Mouse (Mus musculus): Measurements from ENCODE around the gene RPS10-NUDT3. TPM values are rescaled to one million over a fixed set of nuclear protein-coding genes. Genes with fewer than 3 reads are reported as not detected.
A peak's percentile ranks its signal among the peaks of the same experiment; 100 is the strongest.
"Not testable (repeated sequence)": the region's sequence is repeated elsewhere in the genome, so short reads cannot be mapped to it uniquely, and the experiment has no call there.

Gene RPS10-NUDT3
- polyA plus RNA-seq, 1 experiment = not detected

DNA sequence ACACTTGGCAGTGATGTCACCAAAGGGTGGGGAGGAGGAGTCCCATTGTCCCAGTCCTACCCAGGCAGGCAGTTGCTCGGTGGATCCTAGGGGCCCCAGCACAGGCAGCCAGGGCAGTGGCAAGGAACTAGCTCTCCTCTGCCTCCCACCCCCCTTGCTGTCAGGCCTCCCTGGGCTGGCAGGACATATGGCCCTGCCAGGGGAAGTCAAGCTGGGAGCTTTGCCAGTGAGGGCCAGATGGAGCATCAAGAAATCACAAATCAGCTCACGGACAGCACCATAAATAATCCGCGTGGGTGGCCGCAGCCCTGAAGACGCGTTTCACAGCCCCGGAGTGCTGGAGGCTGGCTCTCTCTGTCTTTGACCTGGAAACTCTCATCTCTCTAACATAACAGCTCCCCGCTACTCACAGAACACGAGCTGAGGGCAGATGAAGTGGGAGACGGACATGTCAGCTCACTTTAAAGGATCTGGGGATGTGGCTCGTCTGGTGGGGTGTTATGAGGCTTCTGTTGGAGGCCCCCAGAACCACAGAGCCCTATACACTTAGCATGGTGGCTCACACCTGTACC is 7.6 kb upstream of the RPS10-NUDT3 start:
- H3K27me3 ChIP-seq (ENCODE audit: control insufficient read depth, insufficient read depth, low read length) = no peaks in the 10 kb centered on the region
- H3K36me3 ChIP-seq (ENCODE audit: control insufficient read depth, insufficient read depth, low read length) = no peaks in the 10 kb centered on the region
- H3K4me3 ChIP-seq (ENCODE audit: control insufficient read depth, low read depth, low read length) = no peak overlapping the region
- no peak overlapping the region for H3K27ac ChIP-seq (ENCODE audit: control insufficient read depth, insufficient read depth, low read depth, low read length)
- peaks cover 4% of the 10 kb centered on the region for H3K4me1 ChIP-seq (ENCODE audit: control insufficient read depth, insufficient read depth, low read length)
- TF ChIP-seq CTCF (IDR thresholded peaks at IDR 0.05; ENCODE audit: control insufficient read depth, insufficient read depth, insufficient replicate concordance, low read depth, low read length) = no peak
- TF ChIP-seq POLR2A (IDR thresholded peaks at IDR 0.05; ENCODE audit: control insufficient read depth, low read depth, low read length) = no peak

DNA sequence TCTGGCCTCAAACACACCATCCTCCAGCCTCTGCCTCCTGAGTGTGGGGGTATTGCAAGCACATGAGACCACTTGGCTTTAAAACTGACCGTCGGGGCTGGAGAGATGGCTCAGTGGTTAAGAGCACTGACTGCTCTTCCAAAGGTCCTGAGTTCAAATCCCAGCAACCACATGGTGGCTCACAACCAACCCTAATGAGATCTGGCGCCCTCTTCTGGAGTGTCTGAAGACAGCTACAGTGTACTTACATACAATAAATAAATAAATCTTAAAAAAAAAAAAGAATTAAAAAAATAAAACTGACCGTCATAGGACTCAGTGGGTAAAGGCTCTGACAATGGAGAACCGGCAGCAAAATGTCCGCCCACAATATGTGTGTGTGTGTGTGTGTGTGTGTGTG is 4.8 kb upstream of the RPS10-NUDT3 start:
- H3K27ac ChIP-seq (ENCODE audit: control insufficient read depth, insufficient read depth, low read depth, low read length); H3K27me3 ChIP-seq (ENCODE audit: control insufficient read depth, insufficient read depth, low read length); H3K4me3 ChIP-seq (ENCODE audit: control insufficient read depth, low read depth, low read length); H3K36me3 ChIP-seq (ENCODE audit: control insufficient read depth, insufficient read depth, low read length); H3K4me1 ChIP-seq (ENCODE audit: control insufficient read depth, insufficient read depth, low read length): not testable (repeated sequence)

DNA sequence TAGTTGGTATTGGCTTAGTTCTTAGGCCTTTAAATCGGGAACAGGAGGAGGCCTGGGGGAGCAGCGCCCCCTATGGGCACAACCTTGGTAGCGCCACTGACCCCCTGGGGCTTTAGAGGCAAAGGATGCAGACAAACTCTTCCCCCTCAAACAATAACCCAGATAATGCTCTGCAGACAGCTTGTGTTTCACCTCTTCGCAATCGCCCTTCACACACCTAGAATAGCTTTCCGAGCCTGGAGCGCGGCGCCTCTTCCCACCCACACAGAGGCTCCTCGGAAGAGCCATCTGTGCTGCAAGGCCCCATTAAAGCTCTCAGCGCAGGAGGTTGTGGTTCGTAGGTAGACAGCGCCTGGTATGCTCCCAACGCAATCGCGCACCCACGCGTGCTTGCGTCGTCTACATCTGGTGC is 3.9 kb upstream of the RPS10-NUDT3 start:
- Histone ChIP-seq H3K27ac (ENCODE audit: control insufficient read depth, insufficient read depth, low read depth, low read length) (no peak overlapping the region), H3K36me3 (ENCODE audit: control insufficient read depth, insufficient read depth, low read length) (no peaks in the 10 kb centered on the region), H3K4me1 (ENCODE audit: control insufficient read depth, insufficient read depth, low read length) (peaks cover 9% of the 10 kb centered on the region), H3K4me3 (ENCODE audit: control insufficient read depth, low read depth, low read length) (peak overlapping the region; percentile 14), H3K27me3 (ENCODE audit: control insufficient read depth, insufficient read depth, low read length) (no peaks in the 10 kb centered on the region)
- TF ChIP-seq POLR2A (IDR thresholded peaks at IDR 0.05; ENCODE audit: control insufficient read depth, low read depth, low read length) = no peak
- peak; percentile 90 for TF ChIP-seq CTCF (IDR thresholded peaks at IDR 0.05; ENCODE audit: control insufficient read depth, insufficient read depth, insufficient replicate concordance, low read depth, low read length)

DNA sequence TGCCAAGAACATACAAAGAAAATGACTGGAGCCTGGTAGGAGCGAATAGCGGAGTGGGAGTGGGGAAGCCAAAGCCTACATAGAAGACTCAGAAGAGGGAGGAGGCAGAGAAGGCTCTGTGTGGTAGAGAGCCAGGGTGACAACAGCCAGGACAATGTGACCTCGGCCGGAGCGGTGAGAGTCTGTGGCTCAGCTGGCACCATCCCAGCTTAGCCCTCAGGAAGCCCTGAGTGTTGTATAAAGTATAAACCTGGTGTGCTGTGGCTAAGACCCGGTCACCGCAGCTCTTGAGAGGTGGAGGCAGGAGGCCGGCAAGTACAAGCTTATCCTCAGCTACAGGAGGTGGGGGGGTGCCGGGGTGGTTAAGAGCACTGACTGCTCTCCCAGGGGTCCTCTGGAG is 2.3 kb upstream of the RPS10-NUDT3 start:
- Histone ChIP-seq H3K4me1 (ENCODE audit: control insufficient read depth, insufficient read depth, low read length) (peaks cover 9% of the 10 kb centered on the region), H3K36me3 (ENCODE audit: control insufficient read depth, insufficient read depth, low read length) (no peaks in the 10 kb centered on the region), H3K4me3 (ENCODE audit: control insufficient read depth, low read depth, low read length) (no peak overlapping the region), H3K27ac (ENCODE audit: control insufficient read depth, insufficient read depth, low read depth, low read length) (no peak overlapping the region; the same call in 1 of the 2 replicates), H3K27me3 (ENCODE audit: control insufficient read depth, insufficient read depth, low read length) (no peaks in the 10 kb centered on the region)
- no peak for TF ChIP-seq POLR2A (IDR thresholded peaks at IDR 0.05; ENCODE audit: control insufficient read depth, low read depth, low read length)
- no peak for TF ChIP-seq CTCF (IDR thresholded peaks at IDR 0.05; ENCODE audit: control insufficient read depth, insufficient read depth, insufficient replicate concordance, low read depth, low read length)

DNA sequence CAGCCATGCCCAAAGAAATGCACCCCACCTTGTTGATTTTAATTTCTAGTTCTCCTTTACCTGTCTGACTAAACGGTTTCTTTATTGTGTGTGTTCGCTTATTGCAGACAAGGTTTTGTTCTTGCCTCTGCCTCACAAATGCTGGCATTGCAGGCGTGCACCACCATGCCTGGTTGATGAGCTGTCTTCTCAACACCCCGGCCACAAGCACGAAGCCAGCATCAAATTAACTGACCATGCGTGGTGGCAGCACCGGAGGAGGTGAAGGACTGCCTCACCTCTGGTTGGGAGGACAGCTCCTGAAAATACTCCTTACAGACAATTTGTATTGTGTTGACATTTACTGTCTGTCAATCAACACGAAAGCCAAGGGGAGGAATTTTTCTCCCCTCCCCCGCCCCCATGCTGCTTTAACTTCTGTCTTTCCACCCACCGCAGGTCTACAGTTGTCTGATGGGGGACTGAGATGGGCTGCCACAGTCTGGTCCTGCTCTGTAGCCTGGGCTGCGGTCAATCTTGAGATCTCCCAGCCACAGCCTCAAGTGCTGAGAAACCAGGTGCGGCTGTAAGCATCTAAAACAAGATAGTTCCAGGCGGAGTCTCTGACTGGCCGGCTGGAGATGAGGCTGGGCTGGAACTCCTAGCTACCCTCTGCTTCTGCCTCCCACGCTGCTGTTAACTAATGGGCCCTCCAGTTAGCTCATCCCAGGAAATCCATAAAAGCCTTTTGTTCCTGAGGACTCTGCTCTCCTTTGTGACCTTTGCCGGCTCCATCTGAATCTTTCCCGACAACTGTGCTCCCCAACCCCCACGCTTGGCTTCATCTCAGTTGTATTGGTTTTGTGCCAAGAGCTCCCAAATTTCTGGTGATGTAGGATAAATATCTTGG is 1.4 kb upstream of the RPS10-NUDT3 start, which contains the start of gene Rps10:
Gene Rps10, minus strand, starts transcription at position 538 of the 889 bp plus-strand sequence.
- TF ChIP-seq POLR2A (IDR thresholded peaks at IDR 0.05; ENCODE audit: control insufficient read depth, low read depth, low read length) = 0 out of 2 replicates have a peak, but pooled peaks have one; percentile 10
- no peak for TF ChIP-seq CTCF (IDR thresholded peaks at IDR 0.05; ENCODE audit: control insufficient read depth, insufficient read depth, insufficient replicate concordance, low read depth, low read length)
- H3K27me3 ChIP-seq (ENCODE audit: control insufficient read depth, insufficient read depth, low read length) = no peaks in the 10 kb centered on the region
- H3K4me3 ChIP-seq (ENCODE audit: control insufficient read depth, low read depth, low read length) = no peak within 1 kb of the TSS
- H3K4me1 ChIP-seq (ENCODE audit: control insufficient read depth, insufficient read depth, low read length) = peaks cover 9% of the 10 kb centered on the region
- H3K27ac ChIP-seq (ENCODE audit: control insufficient read depth, insufficient read depth, low read depth, low read length) = peak within 1 kb of the TSS; percentile 7; the same call in 1 of the 2 replicates
- H3K36me3 ChIP-seq (ENCODE audit: control insufficient read depth, insufficient read depth, low read length) = no peaks in the 10 kb centered on the region; the same call in 1 of the 2 replicates

DNA sequence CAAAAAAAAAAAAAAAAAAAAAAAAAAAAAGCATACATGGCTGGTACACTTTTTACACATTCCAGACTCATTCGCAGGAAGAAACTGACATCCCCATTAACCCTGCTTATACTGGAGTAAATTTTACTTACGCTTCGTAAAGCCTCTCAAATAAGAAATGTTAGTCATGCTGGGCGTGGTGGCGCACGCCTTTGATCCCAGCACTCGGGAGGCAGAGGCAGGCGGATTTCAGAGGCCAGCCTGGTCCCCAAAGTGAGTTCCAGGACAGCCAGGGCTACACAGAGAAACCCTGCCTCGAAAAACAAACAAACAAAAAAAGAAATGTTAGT is 517 bp upstream of the RPS10-NUDT3 start:
- H3K27ac ChIP-seq (ENCODE audit: control insufficient read depth, insufficient read depth, low read depth, low read length); H3K36me3 ChIP-seq (ENCODE audit: control insufficient read depth, insufficient read depth, low read length); H3K4me3 ChIP-seq (ENCODE audit: control insufficient read depth, low read depth, low read length); H3K4me1 ChIP-seq (ENCODE audit: control insufficient read depth, insufficient read depth, low read length); H3K27me3 ChIP-seq (ENCODE audit: control insufficient read depth, insufficient read depth, low read length): not testable (repeated sequence)

DNA sequence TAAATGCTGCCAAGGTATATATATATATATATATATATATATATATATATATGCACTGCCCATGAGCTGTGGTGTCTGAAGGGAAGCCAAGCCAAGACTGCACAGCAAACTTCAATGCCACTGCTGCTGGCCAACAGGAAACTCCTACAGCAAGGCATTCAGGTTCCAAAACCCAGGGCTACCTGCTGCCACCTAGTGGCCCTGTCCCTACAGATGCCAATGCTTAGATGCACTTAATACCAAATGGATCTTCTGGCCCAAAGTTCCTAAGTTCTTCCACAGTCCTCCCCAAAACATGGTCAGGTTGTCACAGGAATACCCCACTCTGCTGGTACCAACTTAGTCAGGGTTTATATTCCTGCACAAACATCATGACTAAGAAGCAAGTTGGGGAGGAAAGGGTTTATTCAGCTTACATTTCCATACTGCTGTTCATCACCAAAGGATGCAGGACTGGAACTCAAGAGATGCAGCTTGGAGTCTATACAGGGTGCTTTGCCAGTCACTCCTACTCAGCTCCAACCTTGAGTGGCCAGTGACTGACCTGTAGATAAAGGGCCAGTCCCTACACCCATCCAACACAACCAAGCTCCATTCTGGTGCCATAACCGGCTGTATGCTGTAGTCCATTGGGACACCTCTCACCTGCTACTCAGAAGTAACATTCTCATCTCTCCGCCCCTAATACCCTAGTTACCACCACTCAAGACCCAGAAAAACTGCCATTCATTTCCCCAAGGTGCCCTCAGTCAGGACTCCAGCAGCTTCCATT is 5.6 kb downstream of the RPS10-NUDT3 start:
- no peak overlapping the region for H3K4me3 ChIP-seq (ENCODE audit: control insufficient read depth, low read depth, low read length)
- H3K36me3 ChIP-seq (ENCODE audit: control insufficient read depth, insufficient read depth, low read length) = peaks cover 5% of the 10 kb centered on the region
- no peak overlapping the region for H3K27ac ChIP-seq (ENCODE audit: control insufficient read depth, insufficient read depth, low read depth, low read length)
- no peaks in the 10 kb centered on the region for H3K27me3 ChIP-seq (ENCODE audit: control insufficient read depth, insufficient read depth, low read length)
- H3K4me1 ChIP-seq (ENCODE audit: control insufficient read depth, insufficient read depth, low read length) = peaks cover 2% of the 10 kb centered on the region
- TF ChIP-seq POLR2A (IDR thresholded peaks at IDR 0.05; ENCODE audit: control insufficient read depth, low read depth, low read length) = no peak
- peak; percentile 63; the same call in 1 of the 2 replicates for TF ChIP-seq CTCF (IDR thresholded peaks at IDR 0.05; ENCODE audit: control insufficient read depth, insufficient read depth, insufficient replicate concordance, low read depth, low read length)

All from testis, adult 2 months (tissue).